Mouse (Mus musculus): ENCODE data around the gene Snrpb. TPM values are rescaled to one million over a fixed set of nuclear protein-coding genes. Genes with fewer than 3 reads are reported as not detected.

Snrpb gene
- polyA plus RNA-seq (2012; rRNA removed; ENCODE audit: low replicate concordance) = 147 and 232 TPM in 2 replicates

DNA sequence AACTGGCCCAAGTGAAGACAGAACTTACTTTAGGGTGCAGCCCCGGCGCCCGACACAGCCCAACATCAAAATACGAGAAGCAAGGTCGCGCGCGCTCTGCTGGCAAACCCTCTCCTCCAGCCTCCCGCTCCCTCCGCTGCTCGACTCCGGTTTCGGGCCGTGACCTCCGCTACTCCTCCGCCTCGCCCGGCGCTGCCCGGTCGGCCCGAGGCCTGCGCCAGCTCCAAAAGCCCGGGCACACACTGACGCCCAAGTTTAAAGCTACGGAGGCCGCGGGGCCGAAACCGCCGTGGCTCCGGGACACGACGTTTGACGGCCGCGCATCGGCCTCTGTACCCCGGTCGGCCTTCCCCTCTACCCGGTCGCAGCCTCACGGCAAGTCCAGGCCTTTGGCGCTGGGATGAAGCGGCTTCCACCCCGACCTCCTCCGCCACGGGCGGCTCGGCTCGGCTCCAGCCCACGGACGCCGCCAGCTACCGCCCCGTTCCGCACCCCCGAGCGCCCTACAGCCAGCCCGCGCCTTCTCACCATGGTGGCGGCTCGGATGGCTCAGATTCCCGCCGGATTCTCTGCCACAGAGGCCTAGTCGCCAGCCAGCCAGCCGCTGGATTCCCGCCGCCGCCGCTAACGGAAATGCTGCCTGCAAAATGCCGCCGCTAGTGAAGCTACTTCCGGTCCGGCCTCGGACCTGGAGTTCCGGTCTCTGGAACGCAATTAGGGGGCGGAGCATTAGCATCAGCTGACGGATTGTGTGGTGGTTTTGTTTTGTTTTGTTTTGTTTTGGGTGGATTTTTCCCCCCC lies at the start of gene Snrpb:
Gene Snrpb, minus strand, starts transcription at position 698 of the 801 bp plus-strand sequence.

GRCm38 (mm10) chr2:130194894-130195293 lies 15.7 kb upstream of the Snrpb start, which contains the start of gene Tmc2:
Gene Tmc2, plus strand, starts transcription at chr2:130195194.

Other genes with a start within 250 kb of the Snrpb start
- 0.04 and 0.13 TPM in 2 replicates for gene Tgm3, start 167.1 kb downstream of the Snrpb start, polyA plus RNA-seq (2012; rRNA removed; ENCODE audit: low replicate concordance)
- gene Tgm6, start 67.0 kb downstream of the Snrpb start, polyA plus RNA-seq (2012; rRNA removed; ENCODE audit: low replicate concordance) = 0.05 TPM in 1 of 2 replicates, not detected in the other
- not detected in 2 replicates for gene Tmc2, start 15.8 kb upstream of the Snrpb start, polyA plus RNA-seq (2012; rRNA removed; ENCODE audit: low replicate concordance)
- gene Nop56, start 95.0 kb upstream of the Snrpb start, polyA plus RNA-seq (2012; rRNA removed; ENCODE audit: low replicate concordance) = 25.8 and 133 TPM in 2 replicates
- gene Idh3b, start 105.1 kb upstream of the Snrpb start, polyA plus RNA-seq (2012; rRNA removed; ENCODE audit: low replicate concordance) = 328 and 458 TPM in 2 replicates
- 1.0 and 19.0 TPM in 2 replicates for gene Ebf4, start 115.8 kb upstream of the Snrpb start, polyA plus RNA-seq (2012; rRNA removed; ENCODE audit: low replicate concordance)
- gene Cpxm1, start 218.2 kb upstream of the Snrpb start, polyA plus RNA-seq (2012; rRNA removed; ENCODE audit: low replicate concordance) = 44.3 and 58.4 TPM in 2 replicates
- not detected in 2 replicates for gene Gm28372, start 225.8 kb upstream of the Snrpb start, polyA plus RNA-seq (2012; rRNA removed; ENCODE audit: low replicate concordance)
- not detected in 2 replicates for gene 1700020A23Rik, start 225.9 kb upstream of the Snrpb start, polyA plus RNA-seq (2012; rRNA removed; ENCODE audit: low replicate concordance)
- not detected in 2 replicates for gene Tmem239, start 227.1 kb upstream of the Snrpb start, polyA plus RNA-seq (2012; rRNA removed; ENCODE audit: low replicate concordance)
- gene Vps16, start 244.9 kb upstream of the Snrpb start, polyA plus RNA-seq (2012; rRNA removed; ENCODE audit: low replicate concordance) = 65.9 and 96.8 TPM in 2 replicates
- gene Pced1a, start 245.3 kb upstream of the Snrpb start, polyA plus RNA-seq (2012; rRNA removed; ENCODE audit: low replicate concordance) = 28.9 and 48.9 TPM in 2 replicates